Mouse (Mus musculus): ENCODE measurements at regions not wholly inside any gene's neighbourhood (a gene's known extent, or its start where the extent isn't known, plus 50 kb on each side); places are given as distances from the start of the nearest gene placed in this dataset.
A peak's percentile ranks its signal among the peaks of the same experiment; 100 is the strongest.

GRCm38 (mm10) chr16:52746186-52746585 is 292.3 kb upstream of the Alcam start:
- ATAC-seq (ENCODE audit: low FRiP score, low read depth): no peak
- Histone ChIP-seq H3K9ac (ENCODE audit: low read depth, low read length, severe bottlenecking) (no peak overlapping the region), H3K9me3 (ENCODE audit: control insufficient read depth, low read length) (no peaks in the 10 kb centered on the region), H3K4me2 (replicated peaks; ENCODE audit: low read depth, low read length, severe bottlenecking) (no peak overlapping the region), H3K4me3 (replicated peaks; ENCODE audit: low read length) (no peak overlapping the region), H3K27me3 (ENCODE audit: control insufficient read depth, insufficient read depth, low read length) (no peaks in the 10 kb centered on the region), H3K4me1 (ENCODE audit: control insufficient read depth, insufficient read depth, low read length) (no peaks in the 10 kb centered on the region), H3K27ac (replicated peaks; ENCODE audit: low read depth, low read length) (no peak overlapping the region), H3K36me3 (ENCODE audit: control insufficient read depth, insufficient read depth, low read length) (no peaks in the 10 kb centered on the region)
- WGBS: 30% methylated on average over 3 of the region's 3 CpGs
- TF ChIP-seq POLR2A (IDR thresholded peaks at IDR 0.05; ENCODE audit: borderline replicate concordance, extremely low read depth, insufficient read depth, insufficient read length): no peak
- no peak for DNase-seq (ENCODE audit: low spot score)

GRCm38 (mm10) chr16:52744720-52745119 is 290.8 kb upstream of the Alcam start:
- 74% methylated on average over 5 of the region's 5 CpGs for WGBS

DNA sequence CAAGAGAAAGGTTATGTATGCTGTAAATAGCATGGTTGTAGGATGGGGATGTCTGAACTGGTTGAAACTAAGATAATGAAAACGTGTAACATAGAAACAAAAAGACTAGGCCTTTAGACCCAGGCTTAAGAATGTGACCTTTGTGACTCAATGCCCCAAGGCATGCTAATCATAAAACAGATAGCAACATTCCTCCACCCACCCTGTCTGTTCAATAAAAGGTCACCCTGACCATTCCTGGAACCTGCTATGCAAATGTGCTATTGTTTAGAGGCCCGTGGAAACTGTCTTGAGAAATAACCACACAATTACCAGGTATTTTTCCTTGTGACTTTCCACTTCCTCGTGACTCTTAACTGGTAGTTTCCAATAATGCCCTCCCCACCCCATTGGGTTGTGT is 288.3 kb upstream of the Alcam start:
- Histone ChIP-seq H3K9ac (ENCODE audit: low read depth, low read length, severe bottlenecking) (no peak overlapping the region), H3K27ac (replicated peaks; ENCODE audit: low read depth, low read length) (no peak overlapping the region), H3K4me1 (ENCODE audit: control insufficient read depth, insufficient read depth, low read length) (no peaks in the 10 kb centered on the region), H3K27me3 (ENCODE audit: control insufficient read depth, insufficient read depth, low read length) (no peaks in the 10 kb centered on the region), H3K36me3 (ENCODE audit: control insufficient read depth, insufficient read depth, low read length) (no peaks in the 10 kb centered on the region), H3K4me2 (replicated peaks; ENCODE audit: low read depth, low read length, severe bottlenecking) (no peak overlapping the region), H3K9me3 (ENCODE audit: control insufficient read depth, low read length) (no peaks in the 10 kb centered on the region), H3K4me3 (replicated peaks; ENCODE audit: low read length) (no peak overlapping the region)
- ATAC-seq (ENCODE audit: low FRiP score, low read depth) (no peak), DNase-seq (ENCODE audit: low spot score) (no peak)
- TF ChIP-seq POLR2A (IDR thresholded peaks at IDR 0.05; ENCODE audit: borderline replicate concordance, extremely low read depth, insufficient read depth, insufficient read length): no peak
- WGBS: 74% methylated on average over 3 of the region's 3 CpGs

More at GRCm38 (mm10) chr16:52744720-52745119, 290.8 kb upstream of the Alcam start:
- Histone ChIP-seq H3K4me3 (replicated peaks; ENCODE audit: low read length) (no peak overlapping the region), H3K4me1 (ENCODE audit: control insufficient read depth, insufficient read depth, low read length) (no peaks in the 10 kb centered on the region), H3K27me3 (ENCODE audit: control insufficient read depth, insufficient read depth, low read length) (no peaks in the 10 kb centered on the region), H3K9ac (ENCODE audit: low read depth, low read length, severe bottlenecking) (no peak overlapping the region), H3K4me2 (replicated peaks; ENCODE audit: low read depth, low read length, severe bottlenecking) (no peak overlapping the region), H3K27ac (replicated peaks; ENCODE audit: low read depth, low read length) (no peak overlapping the region), H3K36me3 (ENCODE audit: control insufficient read depth, insufficient read depth, low read length) (no peaks in the 10 kb centered on the region), H3K9me3 (ENCODE audit: control insufficient read depth, low read length) (no peaks in the 10 kb centered on the region)
- ATAC-seq (ENCODE audit: low FRiP score, low read depth): no peak
- DNase-seq (ENCODE audit: low spot score): no peak
- no peak for TF ChIP-seq POLR2A (IDR thresholded peaks at IDR 0.05; ENCODE audit: borderline replicate concordance, extremely low read depth, insufficient read depth, insufficient read length)

DNA sequence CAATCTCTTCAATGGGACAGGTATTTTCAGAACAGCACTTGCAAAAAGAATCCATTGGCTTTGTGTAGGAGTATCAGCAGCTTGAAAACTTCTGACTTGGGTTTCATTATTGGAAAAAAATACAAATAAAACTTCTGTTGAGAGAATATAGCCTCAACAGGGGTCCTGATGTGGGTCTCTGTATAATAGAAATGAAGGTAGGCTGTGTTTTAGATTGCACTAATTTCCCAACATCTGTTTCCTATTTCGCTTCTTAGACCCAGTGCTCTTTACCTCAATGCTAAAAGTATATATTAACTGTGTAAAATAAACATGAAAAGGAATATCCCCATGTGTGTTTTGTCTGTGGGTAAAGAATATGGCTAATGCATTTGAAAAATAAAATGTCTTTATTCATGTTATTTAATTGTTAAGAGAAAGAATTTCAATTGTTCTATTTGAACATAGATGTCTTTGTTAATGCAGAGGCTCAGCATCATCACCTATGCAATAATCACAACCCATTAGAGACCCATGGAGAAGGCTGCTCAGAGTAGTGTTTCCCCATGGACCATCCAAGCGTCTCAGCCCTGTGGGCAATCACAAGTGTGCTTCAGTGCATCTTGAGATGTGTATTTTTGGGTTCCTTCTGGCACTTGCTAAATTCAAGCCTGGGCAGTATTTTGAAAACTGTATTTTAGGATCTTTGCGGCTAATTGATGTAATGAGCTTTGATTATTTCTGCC is 272.4 kb upstream of the Alcam start:
- Histone ChIP-seq H3K9me3 (ENCODE audit: control insufficient read depth, low read length) (no peaks in the 10 kb centered on the region), H3K27ac (replicated peaks; ENCODE audit: low read depth, low read length) (no peak overlapping the region), H3K4me3 (replicated peaks; ENCODE audit: low read length) (no peak overlapping the region), H3K27me3 (ENCODE audit: control insufficient read depth, insufficient read depth, low read length) (no peaks in the 10 kb centered on the region), H3K4me1 (ENCODE audit: control insufficient read depth, insufficient read depth, low read length) (peaks cover 4% of the 10 kb centered on the region; the same call in 1 of the 2 replicates), H3K4me2 (replicated peaks; ENCODE audit: low read depth, low read length, severe bottlenecking) (no peak overlapping the region), H3K9ac (ENCODE audit: low read depth, low read length, severe bottlenecking) (no peak overlapping the region), H3K36me3 (ENCODE audit: control insufficient read depth, insufficient read depth, low read length) (no peaks in the 10 kb centered on the region)
- no peak for ATAC-seq (ENCODE audit: low FRiP score, low read depth)
- TF ChIP-seq POLR2A (IDR thresholded peaks at IDR 0.05; ENCODE audit: borderline replicate concordance, extremely low read depth, insufficient read depth, insufficient read length): no peak
- peak; percentile 25 for DNase-seq (ENCODE audit: low spot score)
- WGBS: 46% methylated on average over 3 of the region's 3 CpGs

DNA sequence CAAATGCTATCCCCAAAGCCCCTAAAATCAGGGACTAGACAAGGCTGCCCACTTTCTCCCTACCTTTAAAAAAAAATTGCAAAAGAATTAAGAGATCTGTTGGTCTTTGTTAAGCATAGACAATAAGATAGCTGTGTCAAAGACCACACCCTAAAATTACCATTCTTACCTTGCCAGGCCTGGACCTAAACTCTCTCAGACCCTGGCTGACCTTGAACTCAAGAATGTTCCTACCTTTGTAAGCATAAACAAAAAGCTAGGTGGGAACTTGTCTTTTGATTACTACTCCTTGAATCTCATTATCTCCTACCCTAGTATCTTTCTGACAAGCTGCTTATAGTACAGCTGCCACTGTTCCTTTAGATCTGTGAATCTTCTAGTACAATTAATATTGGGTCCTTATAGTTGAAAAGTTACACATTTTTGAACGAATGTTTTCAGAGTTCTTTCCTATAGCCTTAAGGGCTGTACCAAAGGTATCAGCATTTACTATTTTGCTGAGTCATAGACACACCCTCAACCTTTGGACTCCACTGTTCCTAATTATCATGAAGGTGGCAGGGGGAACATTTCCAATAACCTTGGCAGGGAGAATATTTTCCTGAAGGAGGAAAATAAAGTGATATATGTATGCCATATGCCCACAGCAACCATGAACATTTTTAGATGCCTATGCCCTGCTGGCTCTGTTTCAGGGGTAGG is 264.5 kb upstream of the Alcam start:
- no peak overlapping the region for H3K27ac ChIP-seq (replicated peaks; ENCODE audit: low read depth, low read length)
- H3K27me3 ChIP-seq (ENCODE audit: control insufficient read depth, insufficient read depth, low read length): no peaks in the 10 kb centered on the region
- no peak overlapping the region for H3K4me2 ChIP-seq (replicated peaks; ENCODE audit: low read depth, low read length, severe bottlenecking)
- no peaks in the 10 kb centered on the region for H3K9me3 ChIP-seq (ENCODE audit: control insufficient read depth, low read length)
- no peaks in the 10 kb centered on the region for H3K36me3 ChIP-seq (ENCODE audit: control insufficient read depth, insufficient read depth, low read length)
- no peak overlapping the region for H3K9ac ChIP-seq (ENCODE audit: low read depth, low read length, severe bottlenecking)
- ATAC-seq (ENCODE audit: low FRiP score, low read depth) (no peak), DNase-seq (ENCODE audit: low spot score) (no peak)
- TF ChIP-seq POLR2A (IDR thresholded peaks at IDR 0.05; ENCODE audit: borderline replicate concordance, extremely low read depth, insufficient read depth, insufficient read length): no peak
- no peaks in the 10 kb centered on the region for H3K4me1 ChIP-seq (ENCODE audit: control insufficient read depth, insufficient read depth, low read length)
- no peak overlapping the region for H3K4me3 ChIP-seq (replicated peaks; ENCODE audit: low read length)
- 68% methylated on average over 1 of the region's 1 CpGs for WGBS

Data from limb, embryonic 14.5 days (tissue).